Mouse (Mus musculus): ENCODE results near the gene AW209491. TPM values are rescaled to one million over a fixed set of nuclear protein-coding genes. Genes with fewer than 3 reads are reported as not detected.

Gene AW209491
- 2.0 TPM for total RNA-seq (2023)

DNA sequence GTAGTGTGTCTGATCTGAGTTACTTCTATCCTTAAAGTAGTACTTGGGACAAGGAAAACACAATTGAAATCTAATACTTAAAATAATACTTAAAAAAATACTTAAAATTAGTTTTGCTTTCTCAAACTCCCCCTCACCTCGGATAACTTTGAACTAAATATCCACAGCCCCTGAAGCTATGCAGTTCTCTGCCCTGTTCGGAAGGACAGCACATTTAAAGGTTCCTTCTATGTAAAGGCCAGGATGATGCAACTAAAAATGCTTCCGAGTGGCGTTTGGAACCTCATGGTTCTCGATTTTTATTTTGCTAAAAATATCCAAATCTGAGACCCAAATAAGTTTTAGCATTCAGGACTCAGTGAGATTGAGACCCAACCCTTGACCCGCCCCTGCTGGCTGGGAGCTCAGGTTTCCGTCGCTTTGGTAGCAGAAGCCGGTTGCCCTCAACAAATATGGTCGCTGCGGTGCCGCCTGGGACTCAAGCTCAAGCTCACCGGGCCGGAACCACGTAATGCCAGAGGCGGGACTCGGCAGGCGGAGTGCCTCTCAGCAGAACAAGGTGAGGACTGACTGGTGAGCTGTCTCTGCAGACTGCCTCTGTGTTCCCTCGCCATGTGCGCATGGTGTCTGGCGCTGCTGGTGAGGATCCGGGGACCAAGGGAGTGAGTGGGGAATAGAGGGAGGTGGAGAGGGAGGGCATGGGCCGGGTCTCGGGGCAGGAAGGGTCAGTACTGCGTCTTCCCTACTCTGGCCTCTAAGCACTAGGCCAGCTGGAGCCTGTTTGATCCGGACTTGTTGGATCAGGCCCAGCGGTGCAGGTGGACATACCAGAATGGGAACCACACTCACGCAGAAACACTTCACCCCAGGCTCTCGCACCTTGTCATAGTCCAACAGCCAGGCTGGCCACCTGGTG, at the start of gene AW209491:
Gene AW209491 (plus strand): TSS at position 429 of the 916 bp plus-strand sequence.

GRCm38 (mm10) chr13:14612926-14613529, 16.9 kb upstream of the AW209491 start, which contains the start of the genes Mrpl32 and Psma2:
Gene Mrpl32, minus strand, starts transcription at chr13:14613165.
Gene Psma2, plus strand, starts transcription at chr13:14613240.

Other genes with a start within 250 kb of the AW209491 start
- gene Hecw1, start 106.9 kb upstream of the AW209491 start, total RNA-seq (2023): not detected
- 35.0 TPM for gene Mrpl32, start 17.0 kb upstream of the AW209491 start, total RNA-seq (2023)
- 64.3 TPM for gene Psma2, start 16.9 kb upstream of the AW209491 start, total RNA-seq (2023)

All from CD4-positive naive resting alpha-beta T cell, adult 76 days (primary cell).